Mouse (Mus musculus) 3T3-L1 (cell line): ENCODE measurements around the gene Lix1.
A peak's percentile ranks its signal among the peaks of the same experiment; 100 is the strongest.
"Not testable (repeated sequence)": the region's sequence is repeated elsewhere in the genome, so short reads cannot be mapped to it uniquely, and the experiment has no call there.

Experiments used
- DNase-seq: peaks from one replicate; pipeline ENCODE4 v3.0.0-alpha.2; 2015; ENCODE audit warnings: low read depth, low spot score

Lix1 gene

GRCm38 (mm10) chr17:17496234-17496633 is 93.8 kb downstream of the Lix1 start:
- not testable (repeated sequence) for DNase-seq

- DNase-seq: no peak
Measured at GRCm38 (mm10) chr17:17496730-17497129, 94.3 kb downstream of the Lix1 start.

GRCm38 (mm10) chr17:17498848-17499247 is 96.4 kb downstream of the Lix1 start:
- peak; percentile 22 for DNase-seq

GRCm38 (mm10) chr17:17499278-17499677 is 96.8 kb downstream of the Lix1 start:
- no peak for DNase-seq

GRCm38 (mm10) chr17:17506677-17507076 is 104.2 kb downstream of the Lix1 start:
- DNase-seq: no peak
